Mouse (Mus musculus) C2C12 (cell line): ENCODE data around the gene Creb1.

Experiments used
- CEBPB ChIP-seq: IDR thresholded peaks from one replicate; pipeline ENCODE4 v1.6.1; 2011; ENCODE audit warnings: low read depth, mild to moderate bottlenecking, control low read depth, moderate library complexity
- CTCF ChIP-seq: IDR thresholded peaks from one replicate; pipeline ENCODE4 v1.5.1; 2011; ENCODE audit not compliant: control insufficient read depth, insufficient read depth, insufficient read length
- MAX ChIP-seq: IDR thresholded peaks from one replicate; pipeline ENCODE4 v1.6.1; 2011; ENCODE audit warnings: mild to moderate bottlenecking, control low read depth
- MYOD1 ChIP-seq: IDR thresholded peaks from one replicate; pipeline ENCODE4 v1.6.1; 2011; ENCODE audit warnings: low read depth; ENCODE audit not compliant: control insufficient read depth, insufficient read length
- USF1 ChIP-seq: IDR thresholded peaks from one replicate; pipeline ENCODE4 v1.6.1; 2011; ENCODE audit warnings: low read depth, mild to moderate bottlenecking, control low read depth, moderate library complexity

DNA sequence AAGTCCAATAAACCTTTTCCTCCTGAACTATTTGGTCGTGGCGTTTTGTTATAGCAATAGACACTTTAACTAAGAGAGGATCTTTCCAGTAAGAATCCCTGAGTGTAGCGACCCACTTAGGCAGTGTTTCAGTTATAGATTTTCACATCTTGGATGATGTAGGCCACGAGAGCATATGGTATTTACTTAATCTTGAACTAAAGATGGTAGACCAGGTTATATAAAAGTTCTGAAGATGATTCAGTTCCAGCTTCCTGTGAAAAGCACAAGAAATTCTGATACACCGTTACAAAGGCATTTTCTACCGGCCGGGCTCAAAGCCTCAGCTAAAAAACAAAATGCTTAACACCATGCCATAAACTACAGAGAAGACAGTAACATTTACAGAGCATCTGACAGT, 18.3 kb upstream of the Creb1 start:
- TF ChIP-seq USF1 (no peak), MYOD1 (no peak), CTCF (no peak), MAX (no peak), CEBPB (no peak)
